Mouse (Mus musculus) thymus, postnatal 14 days (tissue): ENCODE results near the gene Chchd6.

Experiments used
- DNase-seq: peaks from one replicate; pipeline ENCODE4 v3.0.0; 2021

The Chchd6 gene

DNA sequence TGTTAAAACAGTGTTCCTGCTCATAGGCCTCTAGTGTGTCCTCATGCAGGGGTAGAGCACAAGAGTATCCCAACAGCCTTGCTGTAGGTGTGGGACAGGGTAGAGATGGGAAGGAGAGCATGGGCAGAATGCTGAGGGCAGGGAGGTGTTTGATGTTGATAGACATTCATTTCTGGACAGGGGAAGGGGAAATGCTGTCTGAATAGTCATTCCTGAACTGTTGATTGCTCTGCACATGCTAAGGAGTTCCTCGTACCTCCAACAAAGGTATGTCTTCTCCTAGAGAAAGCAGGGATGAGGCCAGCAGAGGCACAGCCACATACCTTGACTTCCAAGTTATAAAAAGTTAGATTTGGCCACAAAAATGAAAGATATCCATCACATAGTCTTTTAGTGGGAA is 95.5 kb downstream of the Chchd6 start:
- no peak for DNase-seq

DNA sequence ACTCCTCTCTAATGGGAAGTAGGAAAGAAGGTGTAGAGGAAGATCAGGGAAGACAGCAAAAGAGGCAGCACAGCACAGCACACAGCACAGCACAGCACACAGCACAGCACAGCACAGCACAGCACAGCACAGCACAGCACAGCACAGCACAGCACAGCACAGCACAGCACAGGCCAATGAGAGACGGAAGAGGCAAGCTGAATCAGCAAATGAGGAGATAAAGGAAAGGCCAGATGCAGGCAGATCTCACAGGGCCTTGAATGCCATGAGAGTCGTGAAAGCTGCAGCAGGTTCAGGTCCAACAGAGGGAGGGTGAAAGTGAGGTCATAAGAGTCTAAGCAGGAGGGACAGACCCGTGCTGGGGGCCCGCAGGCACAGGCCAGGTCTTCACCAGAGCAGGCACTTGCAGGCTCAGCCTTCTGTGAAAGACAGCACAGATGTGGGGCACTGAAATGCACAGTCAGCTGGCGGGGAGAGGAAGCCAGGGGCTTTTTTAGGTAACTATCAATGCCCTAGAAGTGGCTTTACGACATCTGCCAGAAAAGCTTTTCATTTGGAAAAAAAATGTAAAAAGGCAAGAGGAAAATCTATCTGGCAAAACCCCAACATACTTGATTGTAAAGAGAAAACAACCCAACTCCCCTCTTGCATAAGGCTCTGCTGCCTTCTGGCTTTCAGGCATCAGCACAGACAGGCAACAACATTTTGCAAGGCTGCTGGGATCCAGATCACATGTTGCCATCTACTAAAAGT is 96.5 kb downstream of the Chchd6 start:
- peak; percentile 7 for DNase-seq

DNA sequence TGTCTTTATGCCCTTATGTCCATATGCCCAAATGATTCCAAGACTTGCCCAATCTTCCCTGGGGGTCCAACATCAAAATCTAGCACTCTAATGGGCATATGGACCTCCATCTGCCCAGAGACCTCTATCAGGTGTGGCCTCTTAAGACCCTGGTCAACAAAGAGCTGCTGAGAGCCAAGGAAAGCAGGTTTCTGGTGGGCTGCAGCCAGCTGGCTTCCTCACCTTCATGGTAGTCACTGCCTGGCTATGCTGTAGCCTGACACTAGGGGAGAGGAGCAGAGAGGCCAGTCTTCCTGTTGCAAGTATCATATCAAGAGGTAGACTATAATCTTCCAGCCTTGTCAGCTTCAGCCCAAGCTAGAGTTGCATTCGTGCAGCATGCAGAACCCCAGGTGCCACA is 98.5 kb downstream of the Chchd6 start:
- DNase-seq: no peak

DNA sequence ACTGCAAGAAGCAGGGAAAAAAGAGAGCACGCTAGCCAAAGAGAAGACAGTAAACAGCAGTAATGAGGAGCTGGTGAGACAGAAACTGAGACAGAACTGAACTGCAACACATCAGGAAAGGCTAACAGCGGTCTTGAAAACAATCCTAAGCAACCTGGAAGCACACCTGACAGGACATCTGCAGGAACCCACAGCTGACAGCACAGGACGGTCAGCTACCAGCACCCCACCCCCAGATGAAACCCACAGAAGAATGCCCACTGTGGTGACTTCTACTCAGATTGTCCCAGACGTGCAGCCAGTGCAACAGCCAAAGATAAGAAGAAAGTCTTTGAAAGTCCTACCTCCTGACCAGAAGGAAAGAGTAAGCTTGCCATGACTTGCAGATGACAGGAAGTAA is 103.1 kb downstream of the Chchd6 start:
- no peak for DNase-seq

DNA sequence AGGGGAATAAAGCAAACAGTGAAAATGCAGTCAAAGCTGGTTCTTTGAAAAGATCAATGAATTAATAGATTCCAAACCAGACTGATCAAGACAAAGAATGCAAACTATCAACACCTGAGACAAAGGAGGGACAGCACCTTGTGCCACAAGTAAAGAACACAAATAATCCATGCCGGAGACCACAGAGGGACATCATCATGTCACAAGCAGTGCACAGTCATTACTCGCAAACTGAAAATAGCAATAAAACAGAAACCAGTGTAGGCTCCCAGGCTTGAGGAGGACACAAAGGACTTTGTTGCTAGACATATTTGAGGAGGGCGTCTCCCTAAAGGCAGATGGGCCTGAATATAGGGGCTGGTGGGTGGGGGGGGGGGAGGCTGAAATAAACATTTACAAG is 105.1 kb downstream of the Chchd6 start:
- no peak for DNase-seq

DNA sequence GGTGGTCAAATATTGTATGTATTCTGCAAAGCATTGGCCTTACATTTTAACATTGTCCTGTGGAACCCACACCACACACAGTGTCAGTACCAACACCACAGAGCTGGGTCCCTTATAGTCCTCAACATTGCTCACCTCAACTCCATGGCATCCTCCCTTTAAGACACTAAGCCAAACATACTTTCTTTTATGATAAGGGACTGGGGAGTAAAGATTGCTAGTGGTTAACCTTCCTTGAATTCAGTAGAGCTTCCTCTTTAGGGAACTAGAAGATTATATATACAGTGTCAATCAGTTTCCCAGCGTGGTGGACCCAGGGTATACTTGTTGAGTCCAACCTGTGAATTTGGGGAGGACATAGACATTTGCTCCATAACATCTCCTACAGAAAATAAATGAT is 105.9 kb downstream of the Chchd6 start:
- DNase-seq: no peak

DNA sequence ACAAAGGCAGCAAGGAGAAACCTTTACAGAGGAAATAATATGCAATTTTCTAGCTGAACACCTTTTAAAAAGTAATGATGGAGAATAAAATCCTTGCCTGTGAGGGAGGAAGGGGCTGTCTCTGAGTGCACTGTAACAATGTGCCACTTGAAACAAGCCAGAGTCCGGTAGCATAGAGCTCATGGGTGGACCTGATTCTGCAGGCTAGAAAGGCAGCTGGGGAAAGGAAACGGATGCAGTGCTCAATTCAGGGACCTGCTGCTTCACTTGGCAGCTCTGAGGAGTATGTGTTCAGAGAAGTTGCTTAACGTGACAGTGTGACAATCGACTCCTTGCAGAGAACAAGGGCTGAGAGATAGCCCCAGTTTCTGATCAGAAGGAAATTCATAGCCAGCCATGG is 109.4 kb downstream of the Chchd6 start:
- no peak for DNase-seq

DNA sequence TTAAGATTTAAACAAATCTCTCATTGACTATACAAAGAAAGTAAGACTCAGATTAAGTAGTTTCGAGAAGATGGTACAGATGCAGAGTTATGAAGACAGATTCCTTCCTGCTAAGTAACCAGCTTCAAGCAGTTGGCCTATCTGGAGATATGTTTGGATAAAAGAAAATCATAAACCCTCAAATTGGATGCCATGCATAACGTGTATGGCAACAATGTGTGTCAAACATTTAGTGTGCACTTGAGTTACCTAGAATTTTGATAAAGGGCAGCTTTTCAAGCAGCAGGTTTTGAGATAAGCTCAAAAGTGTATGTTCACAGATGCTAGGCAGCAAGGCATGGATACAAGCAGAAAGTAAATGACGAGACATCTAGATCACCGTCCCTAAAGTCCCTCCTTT is 114.3 kb downstream of the Chchd6 start:
- no peak for DNase-seq

DNA sequence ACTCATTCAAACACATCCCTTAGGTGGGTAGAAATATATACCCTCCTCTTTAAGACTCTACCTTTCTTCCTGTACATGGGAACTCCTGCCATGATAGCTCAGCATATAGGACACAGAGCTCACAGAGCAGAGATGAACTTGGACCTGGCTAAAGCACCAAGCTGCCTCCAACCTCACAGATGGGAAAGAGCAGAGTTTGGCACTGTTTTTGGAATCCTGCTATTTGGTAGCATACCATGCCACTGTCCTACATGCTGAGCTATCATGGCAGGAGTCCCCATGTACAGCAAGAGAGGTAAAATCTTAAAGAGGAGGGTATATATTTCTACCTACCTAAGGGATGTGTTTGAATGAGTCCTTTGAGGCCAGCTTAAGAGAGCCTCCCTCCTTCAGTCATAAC is 127.5 kb downstream of the Chchd6 start:
- DNase-seq: no peak

DNA sequence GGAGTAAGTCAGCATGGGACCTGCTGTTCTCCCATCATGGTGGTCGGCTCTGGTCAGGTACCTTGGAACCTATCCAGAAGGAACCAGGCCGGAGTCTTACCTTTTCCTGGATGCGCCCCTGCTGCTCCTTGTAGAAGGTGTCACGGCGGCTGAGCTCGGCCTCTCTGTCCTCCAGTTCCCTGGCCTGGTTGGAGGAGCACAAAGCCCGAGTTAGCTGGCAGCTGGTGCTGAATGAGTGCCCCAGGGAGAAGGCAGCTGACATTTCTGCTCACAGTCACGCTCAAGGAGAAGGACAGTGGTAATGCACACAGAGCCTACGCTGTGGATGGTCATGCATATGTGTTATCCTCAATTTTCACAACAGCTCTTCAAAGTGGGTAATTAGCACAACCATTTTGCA is 128.2 kb downstream of the Chchd6 start:
- DNase-seq: no peak

DNA sequence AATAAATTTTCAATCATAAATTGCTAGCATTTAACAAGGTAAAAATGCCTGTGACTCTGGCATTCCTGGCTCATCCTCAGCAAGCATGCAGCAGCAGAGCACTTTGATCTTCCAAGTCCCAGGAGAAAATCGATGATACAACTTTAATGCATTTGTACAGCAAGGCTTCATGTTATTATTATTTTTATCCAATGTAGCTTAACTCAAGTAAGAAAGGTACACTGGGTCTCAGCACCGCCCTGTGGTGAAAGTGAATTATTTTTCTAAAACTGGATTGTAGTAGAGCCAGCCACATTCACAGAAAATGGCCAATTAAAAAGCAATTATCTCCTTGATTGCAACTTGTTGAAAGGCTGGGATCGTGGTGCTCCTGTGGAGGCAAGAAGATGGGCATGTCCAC is 128.6 kb downstream of the Chchd6 start:
- no peak for DNase-seq

DNA sequence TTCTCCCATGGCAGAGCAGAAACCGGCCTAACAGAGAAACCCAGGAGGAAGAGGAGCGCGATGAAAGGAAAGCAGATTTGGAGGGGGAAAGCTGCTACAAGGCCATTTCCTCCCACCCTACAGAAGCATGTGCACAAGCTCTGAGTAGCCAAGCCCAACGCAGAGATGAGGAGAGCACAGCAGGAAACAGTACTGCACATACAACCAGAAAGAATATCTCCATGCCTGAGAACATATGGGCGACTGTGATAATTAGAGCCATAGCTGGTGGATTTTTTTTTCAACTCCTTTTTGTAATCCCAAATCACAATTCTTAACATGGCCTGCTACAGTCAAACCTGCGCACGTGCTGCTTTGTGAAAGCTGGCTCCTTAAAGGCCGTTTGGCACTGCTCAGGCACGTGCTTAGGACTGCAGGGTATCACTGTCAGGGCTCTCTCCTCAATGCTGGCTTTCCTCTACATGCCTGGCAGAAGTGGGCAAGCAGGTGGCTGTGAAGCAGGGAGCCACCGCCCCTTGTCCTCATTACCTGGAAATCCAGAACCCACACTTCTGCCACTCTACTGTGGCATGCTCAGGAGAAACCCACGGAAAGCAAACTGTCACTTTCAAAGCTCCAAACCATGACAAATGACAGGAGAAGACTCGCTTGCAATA is 129.3 kb downstream of the Chchd6 start:
- DNase-seq: no peak

DNA sequence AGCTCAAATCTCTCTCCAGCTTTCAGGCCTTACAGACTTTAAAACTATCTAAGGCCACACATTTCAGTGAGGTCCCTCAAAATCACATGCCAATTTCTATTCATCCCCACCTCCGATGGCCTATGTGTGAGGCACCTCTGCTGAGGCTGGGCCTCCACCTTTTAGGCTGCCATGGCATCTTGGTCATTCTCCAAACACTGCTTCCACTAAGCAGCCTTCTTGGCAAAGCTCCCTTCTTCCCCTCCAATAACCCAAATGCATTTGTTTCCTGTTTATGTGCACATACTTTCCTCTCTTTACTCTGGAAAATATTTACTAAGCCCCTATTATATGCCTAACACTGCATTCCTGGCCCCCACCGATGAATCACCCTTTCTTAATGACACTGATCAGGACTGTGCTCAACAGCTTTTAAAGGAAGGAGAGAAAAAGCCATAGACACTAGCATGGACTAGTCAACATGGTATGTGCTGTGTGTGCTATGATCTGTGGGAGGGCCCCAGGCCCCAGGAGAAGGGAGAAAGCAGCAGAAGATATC is 133.2 kb downstream of the Chchd6 start:
- no peak for DNase-seq

DNA sequence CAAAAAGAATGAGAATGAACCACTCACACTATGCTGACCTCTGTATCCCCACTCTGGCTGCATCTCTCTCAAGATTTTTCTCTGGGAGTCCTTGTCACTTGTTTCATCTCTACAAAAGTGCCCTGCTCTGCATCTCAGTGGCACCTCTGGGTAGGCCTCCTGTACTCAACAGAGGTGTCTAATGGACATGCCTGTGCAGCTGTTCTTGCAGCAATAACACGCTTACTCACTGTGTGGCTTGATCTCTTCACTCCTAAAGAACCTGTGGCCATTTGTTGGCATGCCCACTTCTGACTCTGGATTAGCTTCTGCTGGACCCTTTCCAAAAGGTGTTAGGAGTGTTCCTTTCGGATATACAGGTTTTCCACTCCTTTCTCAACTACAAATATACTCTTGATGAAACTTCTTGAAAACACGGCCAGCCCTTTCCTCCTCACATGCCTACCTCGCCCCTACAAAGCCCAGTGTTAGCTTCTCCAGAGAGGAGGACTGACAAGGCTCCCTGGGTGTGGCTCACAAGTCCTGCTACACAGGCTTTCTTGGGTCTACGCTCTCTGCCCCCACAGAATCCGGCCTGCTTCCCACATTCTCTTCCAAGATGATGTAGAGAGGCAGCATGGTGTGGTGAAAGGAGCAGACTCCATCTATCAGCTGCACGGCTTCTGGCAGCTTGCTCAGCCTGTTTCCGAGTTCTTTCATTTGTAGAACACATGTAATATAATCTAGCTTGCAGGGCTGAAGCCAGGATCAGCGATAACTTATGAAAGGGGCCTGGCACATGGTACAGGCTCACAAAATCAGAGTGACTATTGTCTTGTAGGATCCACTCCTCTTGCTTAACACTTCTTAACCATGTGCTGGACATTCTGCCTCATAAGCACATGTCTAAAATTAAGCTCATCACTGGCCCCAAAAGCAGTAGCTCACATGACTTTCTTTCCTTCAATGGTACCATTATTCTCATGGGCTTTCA is 133.9 kb downstream of the Chchd6 start:
- DNase-seq: no peak

DNA sequence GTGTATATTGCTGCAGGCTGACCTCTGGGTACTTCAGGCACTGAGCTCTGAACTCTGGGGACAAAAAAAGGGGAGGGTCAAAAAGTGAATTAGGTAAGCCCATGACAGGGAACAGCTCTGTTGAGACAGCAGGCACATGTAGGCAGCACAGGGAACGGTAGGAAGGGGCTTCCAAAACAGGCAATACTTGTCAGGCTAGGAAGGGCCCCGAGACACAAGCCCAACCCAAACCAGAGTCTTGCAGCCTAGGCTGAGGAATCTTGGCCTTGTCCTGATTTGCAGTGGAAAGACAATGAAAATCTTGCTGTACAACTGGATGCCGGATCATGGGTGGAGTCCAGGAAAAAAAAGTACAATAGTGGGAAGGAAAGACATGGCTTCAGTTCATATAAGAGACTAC is 135.8 kb downstream of the Chchd6 start:
- no peak for DNase-seq

DNA sequence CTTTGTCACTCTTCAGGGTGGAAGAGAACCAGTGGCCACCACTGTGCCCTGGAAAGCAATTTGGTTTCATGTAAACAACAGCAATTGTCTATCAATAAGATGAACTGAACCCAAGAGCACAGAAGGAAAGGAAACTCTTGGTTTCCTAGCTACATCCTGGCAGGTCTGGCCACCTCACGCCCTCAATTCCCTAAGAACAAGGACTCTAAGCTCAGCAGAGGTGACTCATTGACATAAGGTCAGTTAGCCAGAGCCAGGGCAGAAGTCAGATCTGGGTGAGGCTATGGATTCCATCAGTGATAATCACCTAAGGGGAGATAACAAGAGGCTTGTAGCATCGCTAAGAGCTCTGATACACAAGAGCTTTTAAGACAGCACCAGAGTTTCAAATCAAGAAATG is 137.9 kb downstream of the Chchd6 start:
- DNase-seq: no peak

DNA sequence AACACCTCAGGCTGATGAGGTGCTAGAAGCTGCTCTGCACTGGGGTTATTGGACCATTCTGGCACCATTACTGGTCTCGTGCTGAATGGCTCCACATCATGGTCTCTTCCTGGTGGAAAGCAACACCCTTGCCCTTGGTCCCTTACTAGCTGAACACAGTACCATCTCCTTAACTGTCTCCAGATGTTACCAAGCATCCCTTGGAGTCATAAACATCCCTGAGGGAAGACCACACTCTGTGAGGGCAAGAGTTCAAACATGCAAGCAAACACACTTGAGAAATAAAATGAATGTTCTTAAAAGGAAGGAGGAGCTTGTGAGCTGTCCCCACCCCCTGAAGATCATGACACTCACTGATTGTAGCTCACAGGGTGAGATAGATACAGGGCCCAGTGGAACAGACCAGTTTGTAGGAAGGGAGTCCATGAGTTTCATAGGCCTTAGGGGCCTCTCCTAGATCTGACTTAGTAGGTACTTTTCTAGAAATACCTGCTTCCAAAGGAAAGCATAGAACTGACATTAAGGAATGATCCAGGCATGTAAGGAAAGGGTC is 139.0 kb downstream of the Chchd6 start:
- DNase-seq: no peak

DNA sequence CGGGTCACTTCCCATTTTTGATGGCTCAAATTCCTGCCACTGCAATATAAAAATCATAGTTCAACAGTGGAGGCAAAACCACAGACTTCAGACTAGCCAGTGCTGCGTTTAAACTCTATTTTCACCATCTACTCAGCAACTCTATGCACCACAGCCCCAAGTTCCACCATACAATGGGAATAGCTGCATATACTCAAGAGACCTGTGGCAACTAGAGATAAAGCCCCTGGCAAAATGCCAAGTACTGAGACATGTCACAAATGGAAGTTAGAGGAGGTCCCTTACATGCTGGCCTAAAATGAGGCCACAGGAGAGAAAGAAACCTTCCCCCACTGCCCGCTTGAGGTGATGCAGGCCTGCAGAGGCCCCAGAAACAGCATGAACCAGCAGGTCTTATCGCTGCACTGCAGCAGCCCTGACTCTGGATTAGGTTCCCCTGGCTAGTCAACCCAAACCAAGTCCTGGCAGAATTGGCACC is 139.9 kb downstream of the Chchd6 start:
- no peak for DNase-seq

DNA sequence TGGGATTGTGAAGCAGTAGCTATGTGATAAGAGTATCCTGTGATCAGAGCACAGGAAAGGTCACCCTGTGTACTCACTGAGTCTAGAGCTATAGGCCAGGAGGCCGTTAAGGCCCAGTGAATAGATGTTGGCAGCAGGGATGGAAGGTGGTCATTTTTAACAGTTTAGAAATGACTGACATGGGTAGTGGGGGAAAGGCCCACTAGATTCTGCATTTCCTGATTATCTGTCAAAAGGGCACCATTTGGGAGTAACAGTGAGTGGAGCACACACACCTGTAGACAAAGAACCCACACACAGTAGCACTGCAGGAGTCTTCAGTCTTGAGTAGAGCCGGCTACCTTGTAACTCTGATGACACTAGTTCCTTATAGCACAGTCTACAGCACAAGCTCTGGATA is 141.0 kb downstream of the Chchd6 start:
- DNase-seq: no peak

DNA sequence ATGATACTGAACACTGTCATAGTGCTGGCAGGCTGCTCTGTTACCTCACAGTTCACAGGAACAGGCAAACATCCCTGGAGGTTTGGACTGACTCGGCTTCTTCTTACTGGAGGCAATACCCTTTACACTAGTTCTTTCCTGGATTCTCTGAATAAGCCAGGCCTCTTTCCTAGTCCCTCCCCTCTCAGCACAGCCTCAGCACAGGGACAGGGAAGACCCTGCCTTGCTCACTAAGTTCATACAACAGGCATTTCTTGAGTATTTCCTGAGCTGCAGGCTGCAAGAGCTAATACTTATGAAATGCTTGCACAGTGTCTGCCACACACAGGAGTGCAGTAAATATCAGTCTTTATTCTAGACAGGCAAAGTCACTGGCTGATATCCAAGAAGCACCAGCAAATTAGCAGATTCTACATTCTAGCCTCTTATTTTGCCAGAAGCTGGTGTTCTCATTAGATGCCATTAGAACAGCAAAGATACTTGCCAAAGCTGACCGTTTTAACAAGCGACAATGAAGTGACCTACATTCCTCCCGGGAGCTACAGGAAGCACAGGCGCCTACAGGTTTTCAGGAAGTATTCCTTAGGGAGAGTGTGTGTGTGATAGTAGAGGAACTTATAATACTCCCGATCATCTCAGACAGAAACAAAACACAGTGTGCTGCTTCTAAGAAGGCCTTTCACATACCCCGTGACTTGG is 142.3 kb downstream of the Chchd6 start:
- no peak for DNase-seq

DNA sequence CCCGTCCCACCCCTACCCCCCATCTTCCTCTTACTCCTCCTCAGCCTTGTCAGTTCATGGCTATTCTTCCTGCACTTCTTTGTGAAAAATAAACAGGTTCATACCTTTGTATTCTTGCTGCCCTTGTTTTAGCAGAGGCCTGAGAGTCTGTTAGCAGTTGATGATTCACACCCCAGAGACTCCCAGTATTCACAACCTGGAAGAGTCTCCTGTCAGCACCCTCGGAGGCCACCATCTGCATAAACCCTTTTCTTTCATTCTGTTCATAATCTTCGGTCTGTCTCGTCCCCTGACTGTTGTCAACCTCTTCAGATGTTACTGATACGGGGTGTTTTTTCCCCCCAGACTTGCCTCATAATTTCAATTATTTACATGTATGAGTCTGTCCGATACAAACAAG is 143.1 kb downstream of the Chchd6 start:
- DNase-seq: no peak

DNA sequence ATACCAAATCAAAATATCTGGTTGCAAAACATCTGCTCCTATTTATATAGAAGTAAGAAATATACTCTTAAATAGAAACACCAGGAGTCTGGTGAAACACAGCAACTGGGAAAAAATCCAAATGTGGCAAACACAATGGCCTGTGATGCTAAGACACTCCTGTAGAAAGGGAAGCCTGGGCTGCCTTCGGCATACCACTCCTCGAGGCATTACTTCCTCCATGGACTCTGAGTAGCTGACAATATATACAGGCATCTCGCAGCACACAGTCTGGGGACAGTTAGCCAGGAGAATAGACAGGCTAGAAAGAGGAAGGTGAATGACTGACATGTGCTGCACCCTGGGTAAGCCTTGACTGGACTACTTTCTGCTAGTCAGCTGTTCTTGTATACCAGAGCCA is 146.7 kb downstream of the Chchd6 start:
- DNase-seq: no peak
